Mouse (Mus musculus) megakaryocyte, embryonic 14.5 days (primary cell): ENCODE data around the gene Sucnr1.

Experiments
- FLI1 ChIP-seq: IDR thresholded peaks from 2 replicates; pipeline ENCODE4 v1.6.1; 2012; ENCODE audit warnings: low read length, inconsistent platforms, mixed read lengths
- GATA1 ChIP-seq: IDR thresholded peaks from 3 replicates; pipeline ENCODE4 v1.6.1; 2012; ENCODE audit warnings: mixed read lengths, low read length, inconsistent platforms, borderline replicate concordance

- TF ChIP-seq GATA1 = no peak
- TF ChIP-seq FLI1 = no peak
These were observed 26.1 kb downstream of the Sucnr1 start for GRCm38 (mm10) chr3:60107736-60108135.
